Mouse (Mus musculus) A20 (cell line): ENCODE results near the gene BC025446.

ENCODE experiments used
- DNase-seq: peaks from one replicate; pipeline ENCODE4 v3.0.0-alpha.2; 2011; ENCODE audit warnings: low read depth, low spot score

Gene BC025446

DNA sequence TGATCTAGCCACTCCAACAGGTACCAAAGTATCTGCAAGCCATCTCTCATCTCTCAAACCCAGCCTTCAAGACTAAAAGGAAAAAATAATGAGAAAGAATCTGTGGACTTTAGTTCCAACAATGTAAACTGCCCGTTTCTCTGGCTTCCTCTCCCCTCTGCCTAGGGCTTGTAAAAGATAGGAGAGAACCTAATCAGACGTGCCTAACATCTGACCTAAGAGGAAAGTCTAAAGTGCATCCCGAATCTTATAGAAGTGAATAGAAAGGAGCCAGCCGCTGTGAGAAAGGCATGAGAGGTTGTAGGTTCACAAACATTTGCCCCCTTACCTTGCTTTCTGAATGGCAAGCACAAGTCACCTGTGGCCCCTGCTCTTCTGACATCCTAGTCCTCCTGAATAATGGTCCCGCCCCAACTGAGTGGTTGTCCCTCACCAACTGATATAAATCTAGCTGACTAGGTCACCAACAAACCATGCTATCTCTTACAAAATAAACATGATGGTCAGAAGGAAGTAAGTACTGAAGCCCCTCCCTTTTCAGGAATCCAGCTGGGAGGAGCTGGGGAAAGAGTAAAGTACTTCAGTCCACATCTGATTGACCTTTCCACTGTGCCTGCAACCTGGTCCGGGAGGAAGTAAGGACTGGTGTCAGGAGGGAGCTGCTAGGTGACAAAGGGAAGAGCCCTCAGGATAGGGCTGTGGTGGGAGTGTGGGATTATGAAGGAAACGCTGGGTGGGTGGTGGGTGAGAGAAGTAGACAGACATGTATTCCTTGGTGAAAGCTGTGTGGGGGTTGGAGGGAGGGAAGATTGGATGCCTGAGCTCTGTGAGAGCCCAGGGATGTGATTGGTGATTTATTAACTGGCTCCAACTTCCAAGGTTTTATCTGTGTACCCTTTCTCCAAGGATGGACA lies at the start of gene BC025446:
Gene BC025446, plus strand, starts transcription at position 599 of the 914 bp plus-strand sequence.
- no peak for DNase-seq

DNA sequence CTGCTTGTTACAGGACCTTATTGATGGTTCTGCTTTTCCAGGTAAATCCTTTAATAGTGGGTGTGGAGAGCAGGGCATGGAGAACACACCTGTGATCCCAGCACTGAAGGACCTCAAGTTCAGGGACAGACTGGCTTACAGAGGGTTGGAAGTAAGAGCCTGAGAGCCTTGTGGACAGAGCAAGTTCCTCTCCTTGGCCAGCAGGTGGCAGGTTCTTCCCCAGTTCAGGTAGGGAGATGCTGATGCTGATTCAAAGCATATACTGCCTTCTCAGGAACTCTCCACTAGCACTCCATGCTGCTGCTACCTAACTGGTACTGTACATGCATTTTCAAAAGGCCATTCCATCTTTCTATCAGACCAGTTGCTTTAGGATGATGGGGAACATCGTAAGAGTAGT lies 40.7 kb upstream of the BC025446 start:
- no peak for DNase-seq

- DNase-seq: no peak
Measured at GRCm38 (mm10) chr15:75186291-75186690, 29.9 kb upstream of the BC025446 start.

- DNase-seq: peak; percentile 64
Measured at GRCm38 (mm10) chr15:75189116-75189515, 27.1 kb upstream of the BC025446 start.

GRCm38 (mm10) chr15:75190560-75190959 lies 25.6 kb upstream of the BC025446 start:
- DNase-seq: peak; percentile 13

GRCm38 (mm10) chr15:75216831-75217230 lies 655 bp downstream of the BC025446 start:
- no peak for DNase-seq

- DNase-seq: no peak
Measured at GRCm38 (mm10) chr15:75221942-75222341, 5.8 kb downstream of the BC025446 start.

GRCm38 (mm10) chr15:75237736-75238288 lies 21.6 kb downstream of the BC025446 start:
- no peak for DNase-seq

- DNase-seq: no peak
Measured at GRCm38 (mm10) chr15:75240558-75240957, 24.4 kb downstream of the BC025446 start.

DNA sequence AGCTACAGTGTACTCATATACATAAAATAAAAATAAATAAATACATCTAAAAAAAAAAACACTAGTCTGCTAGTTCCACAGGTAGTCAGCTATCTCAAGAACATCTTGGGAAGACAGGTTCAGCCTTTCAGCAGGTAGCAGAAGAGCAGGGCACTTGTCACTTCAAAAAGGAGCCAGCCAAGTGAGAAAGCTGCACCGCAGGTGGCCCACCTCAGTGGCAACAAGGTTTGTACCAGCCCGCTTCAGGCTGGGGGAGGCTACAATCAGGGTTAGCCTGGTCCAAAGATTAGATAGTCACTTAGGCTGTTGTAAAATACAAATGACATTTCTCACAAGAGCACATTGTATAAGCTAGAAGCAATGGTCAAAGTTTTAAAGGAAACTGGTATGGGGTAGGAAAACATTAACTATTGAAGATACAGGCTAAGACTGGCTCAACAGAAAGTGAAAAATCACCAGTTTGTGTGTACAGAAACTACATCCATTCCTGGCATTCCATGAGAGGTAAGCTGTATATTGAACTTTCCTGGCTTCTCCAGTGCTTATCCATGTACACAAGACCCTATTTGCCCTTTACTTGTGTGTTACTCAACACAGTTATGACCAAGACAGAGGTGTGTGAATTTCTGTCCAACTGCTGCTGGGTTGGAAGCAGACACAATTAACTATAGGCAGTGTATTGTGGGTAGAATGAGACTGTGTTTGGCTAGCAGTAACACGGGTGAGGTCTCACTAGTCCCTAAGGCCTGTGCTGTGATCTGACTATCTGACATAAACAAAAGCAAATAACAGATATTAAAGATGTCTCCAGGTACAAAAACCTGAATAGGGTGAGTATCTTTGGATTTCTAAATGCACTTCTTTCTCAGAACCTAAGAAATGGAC lies 26.8 kb downstream of the BC025446 start:
- no peak for DNase-seq

GRCm38 (mm10) chr15:75254671-75255070 lies 38.5 kb downstream of the BC025446 start:
- no peak for DNase-seq

DNA sequence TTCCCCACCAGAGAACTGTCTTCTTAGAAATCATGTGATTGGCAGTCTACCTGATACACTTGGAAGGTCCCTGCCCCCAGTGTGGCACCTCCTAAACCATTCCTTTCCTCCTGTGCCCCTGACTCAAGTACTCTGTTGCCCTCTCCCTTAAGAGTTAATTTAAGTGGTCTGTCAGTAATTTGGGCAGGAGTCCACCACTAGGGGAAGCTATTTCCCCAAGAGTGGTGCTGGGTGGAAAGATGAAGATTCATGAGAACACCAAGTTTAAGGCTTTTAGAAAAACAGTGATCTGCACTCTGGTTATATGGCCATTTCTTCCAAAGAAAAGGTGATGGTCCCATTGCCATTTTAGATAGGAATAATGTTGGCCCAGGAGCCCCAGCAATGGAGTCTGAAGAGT lies 49.7 kb downstream of the BC025446 start:
- DNase-seq: peak; percentile 30

DNA sequence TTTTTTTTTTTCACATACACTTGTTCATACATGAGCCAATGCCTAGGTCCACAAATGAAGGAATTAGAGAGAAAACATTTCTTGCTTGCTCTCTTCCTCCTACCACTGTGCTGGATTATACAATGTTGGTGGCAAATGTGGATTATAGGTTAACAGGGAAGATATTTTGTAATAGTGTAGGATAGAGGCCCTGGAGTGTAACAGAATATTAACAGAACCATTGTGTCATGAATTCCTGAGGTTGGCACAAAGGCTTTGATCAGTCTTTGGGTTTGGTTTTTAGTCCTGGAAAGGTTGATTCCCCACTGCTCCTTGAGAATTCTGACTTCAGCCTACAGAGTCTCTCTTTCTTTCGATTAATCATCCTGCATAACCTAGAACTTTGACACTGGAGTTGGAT lies 50.5 kb downstream of the BC025446 start:
- no peak for DNase-seq

- peak; percentile 4 for DNase-seq
Measured at GRCm38 (mm10) chr15:75268121-75268520, 51.9 kb downstream of the BC025446 start, which contains the start of gene Ly6f. Gene Ly6f (plus strand): TSS chr15:75268421.

DNA sequence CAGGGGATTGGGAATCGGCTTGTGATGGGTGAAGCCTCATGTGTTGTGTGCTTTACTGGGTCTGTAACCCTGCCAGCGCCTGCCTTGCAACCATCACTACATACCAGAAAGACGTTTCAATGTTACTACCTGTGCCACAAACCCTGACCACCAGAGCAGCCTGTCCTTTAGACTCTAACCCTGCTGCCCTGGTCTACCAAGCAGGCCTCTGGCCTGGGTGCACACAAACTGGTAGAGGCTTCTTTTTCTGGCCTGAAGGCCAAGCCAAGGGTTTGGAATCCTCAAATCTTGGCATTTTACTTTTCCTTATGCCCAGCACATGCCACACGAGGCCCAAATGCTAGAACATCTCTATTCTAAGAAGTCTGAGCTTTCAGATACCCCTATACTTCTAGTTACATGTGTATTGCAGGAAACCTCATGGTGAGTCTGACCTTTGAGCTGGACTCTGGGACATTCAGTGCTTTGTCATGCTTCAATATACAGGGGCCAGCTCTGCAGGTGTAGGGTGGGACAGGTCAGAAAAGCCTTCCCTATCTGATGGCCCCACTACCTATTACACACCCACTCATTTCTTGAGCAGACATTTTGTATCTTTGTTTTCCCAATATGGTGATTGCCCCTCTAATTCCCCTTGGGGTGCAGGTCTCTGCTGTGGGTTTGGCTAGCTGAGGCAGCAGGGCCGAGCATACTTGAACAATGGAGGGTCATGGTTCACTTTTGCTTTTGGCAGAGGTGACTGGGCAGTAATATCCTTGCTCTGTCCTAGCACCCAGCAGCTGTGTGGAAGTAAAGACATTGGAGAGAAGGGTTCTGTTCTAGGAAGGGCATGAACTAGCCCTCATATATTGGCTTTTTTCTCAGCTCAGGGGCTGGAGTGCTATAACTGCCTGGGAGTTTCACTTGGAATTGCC lies 53.0 kb downstream of the BC025446 start:
- DNase-seq: no peak

- no peak for DNase-seq
Measured at GRCm38 (mm10) chr15:75270169-75270568, 54.0 kb downstream of the BC025446 start.

DNA sequence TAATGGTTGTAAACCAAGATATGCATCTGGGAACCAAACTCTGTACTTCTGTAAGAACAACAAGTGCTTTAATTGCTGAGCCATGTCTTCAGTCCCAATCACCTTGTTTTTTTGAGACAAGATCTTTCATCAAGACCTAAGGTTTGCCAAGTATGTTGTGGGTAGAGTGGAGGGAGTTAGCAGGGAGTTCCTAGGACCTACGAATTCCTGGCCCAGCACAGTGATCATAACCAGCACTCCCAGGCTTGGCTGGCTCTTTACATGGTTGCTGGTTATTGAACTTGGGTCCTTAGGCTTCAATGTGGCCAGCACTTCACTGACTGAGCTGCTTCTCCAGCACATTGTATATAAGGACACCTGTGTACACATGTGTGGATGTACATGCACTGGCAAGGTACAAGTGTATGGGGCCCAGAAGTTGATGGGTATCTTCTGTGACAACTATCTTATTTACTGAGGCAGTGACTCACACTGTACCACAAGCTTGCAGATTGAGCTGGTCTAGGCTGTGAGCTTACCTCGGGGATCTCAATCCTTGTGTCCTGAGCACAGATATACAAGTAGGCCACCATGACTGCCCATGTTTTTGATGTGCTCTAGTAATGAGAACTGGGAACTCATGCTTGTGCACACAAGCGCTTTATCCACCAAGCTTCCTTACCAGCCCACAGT lies 54.7 kb downstream of the BC025446 start:
- DNase-seq: no peak

GRCm38 (mm10) chr15:75271426-75271825 lies 55.2 kb downstream of the BC025446 start:
- DNase-seq: no peak

GRCm38 (mm10) chr15:75271891-75272290 lies 55.7 kb downstream of the BC025446 start:
- DNase-seq: no peak
